Mouse (Mus musculus): ENCODE results near the gene Spata31d1a. TPM values are rescaled to one million over a fixed set of nuclear protein-coding genes. Genes with fewer than 3 reads are reported as not detected.
"Not testable (repeated sequence)": the region's sequence is repeated elsewhere in the genome, so short reads cannot be mapped to it uniquely, and the experiment has no call there.

Spata31d1a gene
- polyA plus RNA-seq, 1 experiment from 2014 or later = not detected

GRCm38 (mm10) chr13:59738455-59738854 lies 28.3 kb upstream of the Spata31d1a start:
- Histone ChIP-seq H3K4me1 (ENCODE audit: control insufficient read depth, insufficient read depth, low read length) (peaks cover 5% of the 10 kb centered on the region), H3K27me3 (ENCODE audit: control insufficient read depth, insufficient read depth, low read length) (no peaks in the 10 kb centered on the region), H3K27ac (ENCODE audit: low read length) (no peak overlapping the region), H3K4me2 (ENCODE audit: low read depth, low read length) (no peak overlapping the region), H3K36me3 (ENCODE audit: control insufficient read depth, insufficient read depth) (no peaks in the 10 kb centered on the region), H3K9me3 (replicated peaks; ENCODE audit: control insufficient read depth, low read length) (no peaks in the 10 kb centered on the region), H3K9ac (ENCODE audit: low read length) (no peak overlapping the region), H3K4me3 (ENCODE audit: low read length) (no peak overlapping the region)
- no peak for ATAC-seq (replicated peaks; ENCODE audit: extremely low read depth, insufficient read depth, low FRiP score)
- WGBS = 77% methylated on average over 2 of the region's 2 CpGs

GRCm38 (mm10) chr13:59735190-59735589 lies 25.1 kb upstream of the Spata31d1a start:
- H3K9me3 ChIP-seq (replicated peaks; ENCODE audit: control insufficient read depth, low read length) = no peaks in the 10 kb centered on the region
- no peak overlapping the region for H3K4me2 ChIP-seq (ENCODE audit: low read depth, low read length)
- no peaks in the 10 kb centered on the region for H3K27me3 ChIP-seq (ENCODE audit: control insufficient read depth, insufficient read depth, low read length)
- ATAC-seq (replicated peaks; ENCODE audit: extremely low read depth, insufficient read depth, low FRiP score) = no peak; the same call in 1 of the 2 replicates
- H3K9ac ChIP-seq (ENCODE audit: low read length) = no peak overlapping the region
- no peaks in the 10 kb centered on the region for H3K4me1 ChIP-seq (ENCODE audit: control insufficient read depth, insufficient read depth, low read length)
- no peaks in the 10 kb centered on the region for H3K36me3 ChIP-seq (ENCODE audit: control insufficient read depth, insufficient read depth)
- 26% methylated on average over 3 of the region's 3 CpGs for WGBS
- no peak overlapping the region for H3K4me3 ChIP-seq (ENCODE audit: low read length)
- H3K27ac ChIP-seq (ENCODE audit: low read length) = no peak overlapping the region

GRCm38 (mm10) chr13:59734347-59734746 lies 24.2 kb upstream of the Spata31d1a start:
- 29% methylated on average over 6 of the region's 6 CpGs for WGBS
- H3K4me1 ChIP-seq (ENCODE audit: control insufficient read depth, insufficient read depth, low read length); H3K4me2 ChIP-seq (ENCODE audit: low read depth, low read length); ATAC-seq (replicated peaks; ENCODE audit: extremely low read depth, insufficient read depth, low FRiP score); H3K27me3 ChIP-seq (ENCODE audit: control insufficient read depth, insufficient read depth, low read length); H3K9ac ChIP-seq (ENCODE audit: low read length); H3K4me3 ChIP-seq (ENCODE audit: low read length); H3K27ac ChIP-seq (ENCODE audit: low read length); H3K36me3 ChIP-seq (ENCODE audit: control insufficient read depth, insufficient read depth); H3K9me3 ChIP-seq (replicated peaks; ENCODE audit: control insufficient read depth, low read length): not testable (repeated sequence)

- Histone ChIP-seq H3K9ac (ENCODE audit: low read length) (no peak overlapping the region), H3K4me1 (ENCODE audit: control insufficient read depth, insufficient read depth, low read length) (no peaks in the 10 kb centered on the region), H3K4me2 (ENCODE audit: low read depth, low read length) (no peak overlapping the region), H3K4me3 (ENCODE audit: low read length) (no peak overlapping the region), H3K27ac (ENCODE audit: low read length) (no peak overlapping the region), H3K9me3 (replicated peaks; ENCODE audit: control insufficient read depth, low read length) (no peaks in the 10 kb centered on the region), H3K27me3 (ENCODE audit: control insufficient read depth, insufficient read depth, low read length) (no peaks in the 10 kb centered on the region), H3K36me3 (ENCODE audit: control insufficient read depth, insufficient read depth) (no peaks in the 10 kb centered on the region)
- no peak for ATAC-seq (replicated peaks; ENCODE audit: extremely low read depth, insufficient read depth, low FRiP score)
- 90% methylated on average over 2 of the region's 4 CpGs for WGBS
Observed at GRCm38 (mm10) chr13:59733936-59734335, 23.8 kb upstream of the Spata31d1a start.

- Histone ChIP-seq H3K27me3 (ENCODE audit: control insufficient read depth, insufficient read depth, low read length) (no peaks in the 10 kb centered on the region), H3K9ac (ENCODE audit: low read length) (no peak within 1 kb of the TSS), H3K27ac (ENCODE audit: low read length) (no peak within 1 kb of the TSS), H3K36me3 (ENCODE audit: control insufficient read depth, insufficient read depth) (no peaks in the 10 kb centered on the region), H3K4me1 (ENCODE audit: control insufficient read depth, insufficient read depth, low read length) (peaks cover 3% of the 10 kb centered on the region), H3K4me2 (ENCODE audit: low read depth, low read length) (no peak within 1 kb of the TSS), H3K9me3 (replicated peaks; ENCODE audit: control insufficient read depth, low read length) (no peaks in the 10 kb centered on the region), H3K4me3 (ENCODE audit: low read length) (no peak within 1 kb of the TSS)
- WGBS = 37% methylated on average over 6 of the region's 7 CpGs
- ATAC-seq (replicated peaks; ENCODE audit: extremely low read depth, insufficient read depth, low FRiP score) = no peak
Observed at GRCm38 (mm10) chr13:59731652-59732051, 21.5 kb upstream of the Spata31d1a start, which contains the start of gene Spata31d1d. Gene Spata31d1d (minus strand): TSS chr13:59731752.

- H3K4me1 ChIP-seq (ENCODE audit: control insufficient read depth, insufficient read depth, low read length) = peaks cover 3% of the 10 kb centered on the region
- H3K36me3 ChIP-seq (ENCODE audit: control insufficient read depth, insufficient read depth) = no peaks in the 10 kb centered on the region
- 15% methylated on average over 7 of the region's 7 CpGs for WGBS
- H3K9me3 ChIP-seq (replicated peaks; ENCODE audit: control insufficient read depth, low read length) = no peaks in the 10 kb centered on the region
- H3K4me2 ChIP-seq (ENCODE audit: low read depth, low read length) = no peak overlapping the region
- H3K9ac ChIP-seq (ENCODE audit: low read length) = no peak overlapping the region
- H3K27me3 ChIP-seq (ENCODE audit: control insufficient read depth, insufficient read depth, low read length) = no peaks in the 10 kb centered on the region
- ATAC-seq (replicated peaks; ENCODE audit: extremely low read depth, insufficient read depth, low FRiP score) = peak; percentile 91
- no peak overlapping the region for H3K4me3 ChIP-seq (ENCODE audit: low read length)
- no peak overlapping the region for H3K27ac ChIP-seq (ENCODE audit: low read length)
Observed at GRCm38 (mm10) chr13:59728378-59729093, 18.4 kb upstream of the Spata31d1a start.

- no peak overlapping the region for H3K27ac ChIP-seq (ENCODE audit: low read length)
- no peaks in the 10 kb centered on the region for H3K27me3 ChIP-seq (ENCODE audit: control insufficient read depth, insufficient read depth, low read length)
- H3K36me3 ChIP-seq (ENCODE audit: control insufficient read depth, insufficient read depth) = no peaks in the 10 kb centered on the region
- H3K9me3 ChIP-seq (replicated peaks; ENCODE audit: control insufficient read depth, low read length) = no peaks in the 10 kb centered on the region
- peak overlapping the region; percentile 5; the same call in 1 of the 2 replicates for H3K9ac ChIP-seq (ENCODE audit: low read length)
- 23% methylated on average over 29 of the region's 29 CpGs for WGBS
- peak overlapping the region; percentile 4 for H3K4me3 ChIP-seq (ENCODE audit: low read length)
- H3K4me2 ChIP-seq (ENCODE audit: low read depth, low read length) = peak overlapping the region; percentile 46
- peaks cover 3% of the 10 kb centered on the region for H3K4me1 ChIP-seq (ENCODE audit: control insufficient read depth, insufficient read depth, low read length)
- no peak for ATAC-seq (replicated peaks; ENCODE audit: extremely low read depth, insufficient read depth, low FRiP score)
Observed at GRCm38 (mm10) chr13:59726139-59726867, 16.2 kb upstream of the Spata31d1a start.

- 78% methylated on average over 1 of the region's 1 CpGs for WGBS
Observed at GRCm38 (mm10) chr13:59722089-59722488, 12.0 kb upstream of the Spata31d1a start.

GRCm38 (mm10) chr13:59719475-59719874 lies 9.3 kb upstream of the Spata31d1a start:
- WGBS = 81% methylated on average over 1 of the region's 1 CpGs
- Histone ChIP-seq H3K4me2 (ENCODE audit: low read depth, low read length) (no peak overlapping the region), H3K36me3 (ENCODE audit: control insufficient read depth, insufficient read depth) (no peaks in the 10 kb centered on the region), H3K27me3 (ENCODE audit: control insufficient read depth, insufficient read depth, low read length) (no peaks in the 10 kb centered on the region), H3K4me3 (ENCODE audit: low read length) (no peak overlapping the region), H3K27ac (ENCODE audit: low read length) (peak overlapping the region; percentile 23; the same call in 1 of the 2 replicates), H3K4me1 (ENCODE audit: control insufficient read depth, insufficient read depth, low read length) (0 out of 2 replicates have a peak, but pooled peaks cover 3% of the 10 kb centered on the region), H3K9ac (ENCODE audit: low read length) (no peak overlapping the region), H3K9me3 (replicated peaks; ENCODE audit: control insufficient read depth, low read length) (no peaks in the 10 kb centered on the region)
- no peak for ATAC-seq (replicated peaks; ENCODE audit: extremely low read depth, insufficient read depth, low FRiP score)

More at GRCm38 (mm10) chr13:59722089-59722488, 12.0 kb upstream of the Spata31d1a start:
- not testable (repeated sequence) for H3K36me3 ChIP-seq (ENCODE audit: control insufficient read depth, insufficient read depth); H3K4me2 ChIP-seq (ENCODE audit: low read depth, low read length); H3K4me1 ChIP-seq (ENCODE audit: control insufficient read depth, insufficient read depth, low read length); H3K9ac ChIP-seq (ENCODE audit: low read length); H3K27me3 ChIP-seq (ENCODE audit: control insufficient read depth, insufficient read depth, low read length); H3K4me3 ChIP-seq (ENCODE audit: low read length); H3K27ac ChIP-seq (ENCODE audit: low read length); ATAC-seq (replicated peaks; ENCODE audit: extremely low read depth, insufficient read depth, low FRiP score); H3K9me3 ChIP-seq (replicated peaks; ENCODE audit: control insufficient read depth, low read length)

All from heart, embryonic 16.5 days (tissue).